Mouse (Mus musculus) kidney, embryonic 16.5 days (tissue): ENCODE measurements around the gene Nup188. TPM values are rescaled to one million over a fixed set of nuclear protein-coding genes. Genes with fewer than 3 reads are reported as not detected.

Experiments used
- ATAC-seq: fragments of 200-750 bp; cut with Nextera tagmentation; 2 replicates; pipeline ENCODE4 v1.8.0; 2017; ENCODE audit warnings: moderate TSS enrichment; ENCODE audit not compliant: low FRiP score, low TSS enrichment
- H3K27ac ChIP-seq: fragments of 300-500 bp; sonication (generic); 2 replicates; pipeline ENCODE4 v1.5.1; 2014; ENCODE audit warnings: low read length
- H3K27me3 ChIP-seq: fragments of 300-500 bp; sonication (generic); 2 replicates; pipeline ENCODE4 v1.6.1; 2014; ENCODE audit warnings: low read length, control low read depth, mixed read lengths; ENCODE audit not compliant: insufficient read depth
- H3K36me3 ChIP-seq: fragments of 300-500 bp; sonication (generic); 2 replicates; pipeline ENCODE4 v1.6.1; 2014; ENCODE audit warnings: low read length, control low read depth, mixed read lengths; ENCODE audit not compliant: insufficient read depth
- H3K4me1 ChIP-seq: fragments of 300-500 bp; sonication (generic); 2 replicates; pipeline ENCODE4 v1.6.1; 2014; ENCODE audit warnings: low read length, control low read depth, mixed read lengths; ENCODE audit not compliant: insufficient read depth
- H3K4me2 ChIP-seq: fragments of 300-500 bp; sonication (generic); replicated peaks from 2 replicates; pipeline ENCODE4 v1.6.1; 2014; ENCODE audit warnings: low read depth, low read length
- H3K4me3 ChIP-seq: fragments of 300-500 bp; sonication (generic); 2 replicates; pipeline ENCODE4 v1.5.1; 2014; ENCODE audit warnings: mild to moderate bottlenecking, low read length
- H3K9ac ChIP-seq: fragments of 300-500 bp; sonication (generic); replicated peaks from 2 replicates; pipeline ENCODE4 v1.6.1; 2014; ENCODE audit warnings: low read length
- H3K9me3 ChIP-seq: fragments of 300-500 bp; sonication (generic); 2 replicates; pipeline ENCODE4 v1.6.1; 2016; ENCODE audit warnings: low read length, control low read depth
- WGBS: fragments of 180-500 bp; shearing (Covaris S2); extraction: QIAGEN DNeasy Blood & Tissue Kit; methylation state at CpG from one replicate; pipeline ENCODE4 v1.1.7; 2014; 5-methylcytosine and 5-hydroxymethylcytosine counted together
- polyA plus RNA-seq: library from polyadenylated mRNA; unstranded; fragments of >200 nt; fragmentation: Nextera tagmentation; extraction: Ambion mirVana; gene quantifications from 2 replicates; pipeline ENCODE4 v1.2.1, GENCODE M21; 2015

Nup188 gene
- polyA plus RNA-seq, 1 experiment from 2014 or later: 37.6 TPM

DNA sequence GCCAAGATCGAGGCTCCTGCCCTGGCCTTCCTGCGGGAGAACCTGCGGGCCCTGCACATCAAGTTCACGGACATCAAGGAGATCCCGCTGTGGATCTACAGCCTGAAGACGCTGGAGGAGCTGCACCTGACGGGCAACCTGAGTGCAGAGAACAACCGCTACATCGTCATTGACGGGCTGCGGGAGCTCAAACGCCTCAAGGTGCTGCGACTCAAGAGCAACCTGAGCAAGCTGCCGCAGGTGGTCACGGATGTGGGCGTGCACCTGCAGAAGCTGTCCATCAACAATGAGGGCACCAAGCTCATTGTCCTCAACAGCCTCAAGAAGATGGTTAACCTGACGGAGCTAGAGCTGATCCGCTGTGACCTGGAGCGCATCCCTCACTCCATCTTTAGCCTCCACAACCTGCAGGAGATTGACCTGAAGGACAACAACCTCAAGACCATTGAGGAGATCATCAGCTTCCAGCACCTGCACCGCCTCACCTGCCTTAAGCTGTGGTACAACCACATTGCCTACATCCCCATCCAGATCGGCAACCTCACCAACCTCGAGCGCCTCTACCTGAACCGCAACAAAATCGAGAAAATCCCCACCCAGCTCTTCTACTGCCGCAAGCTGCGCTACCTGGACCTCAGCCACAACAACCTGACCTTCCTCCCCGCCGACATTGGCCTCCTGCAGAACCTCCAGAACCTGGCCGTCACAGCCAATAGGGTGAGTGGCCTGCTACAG lies 29.4 kb upstream of the Nup188 start:
- Histone ChIP-seq H3K36me3 (peaks cover 44% of the 10 kb centered on the region), H3K4me3 (no peak overlapping the region), H3K27ac (no peak overlapping the region), H3K9me3 (no peaks in the 10 kb centered on the region), H3K27me3 (no peaks in the 10 kb centered on the region), H3K4me2 (no peak overlapping the region), H3K4me1 (peaks cover 13% of the 10 kb centered on the region), H3K9ac (no peak overlapping the region)
- no peak for ATAC-seq
- WGBS: 96% methylated on average over 30 of the region's 30 CpGs

DNA sequence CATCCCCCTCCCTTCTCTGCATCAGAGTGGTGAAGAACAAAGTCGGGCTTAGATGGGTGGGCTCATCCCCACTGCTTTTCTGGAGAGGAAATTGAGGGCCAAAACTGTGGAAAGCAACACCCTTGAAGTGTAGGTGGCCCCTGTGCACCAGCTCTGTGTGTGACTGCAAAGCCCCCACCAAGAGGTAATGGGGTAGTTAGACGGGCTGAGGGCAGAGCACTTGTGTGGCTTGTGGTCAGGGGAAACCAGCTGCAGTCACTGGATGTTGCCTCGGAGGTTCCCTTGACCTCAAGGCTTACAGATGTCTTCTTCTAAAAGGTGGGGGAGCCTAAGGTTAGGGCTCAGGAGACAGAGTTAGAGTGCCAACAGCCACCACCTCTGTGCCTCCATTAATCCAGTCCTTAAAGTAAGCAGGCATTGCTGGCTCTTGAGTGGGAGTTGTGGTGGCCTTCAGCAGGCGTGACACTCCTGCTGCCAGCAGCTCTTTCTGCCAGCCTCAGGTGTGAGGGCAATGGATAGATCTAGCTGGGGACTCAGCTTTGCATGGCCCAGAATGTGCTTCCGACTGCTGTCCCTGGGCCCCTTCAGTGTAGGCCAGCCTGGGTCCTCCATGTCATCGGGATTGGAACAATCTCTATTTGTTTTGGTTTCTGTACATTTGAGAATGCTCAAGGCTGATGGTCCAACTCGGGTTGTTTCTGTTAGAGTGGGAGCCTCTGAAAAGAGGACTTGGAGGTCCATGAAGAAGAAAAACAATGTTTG lies 28.3 kb upstream of the Nup188 start:
- Histone ChIP-seq H3K4me2 (no peak overlapping the region), H3K27me3 (no peaks in the 10 kb centered on the region), H3K36me3 (peaks cover 51% of the 10 kb centered on the region), H3K4me1 (peaks cover 9% of the 10 kb centered on the region; the same call in 1 of the 2 replicates), H3K9me3 (no peaks in the 10 kb centered on the region), H3K27ac (no peak overlapping the region), H3K4me3 (no peak overlapping the region), H3K9ac (0 out of 2 replicates have a peak overlapping the region, but pooled peaks have one; percentile 4)
- ATAC-seq: no peak
- 81% methylated on average over 7 of the region's 7 CpGs for WGBS

DNA sequence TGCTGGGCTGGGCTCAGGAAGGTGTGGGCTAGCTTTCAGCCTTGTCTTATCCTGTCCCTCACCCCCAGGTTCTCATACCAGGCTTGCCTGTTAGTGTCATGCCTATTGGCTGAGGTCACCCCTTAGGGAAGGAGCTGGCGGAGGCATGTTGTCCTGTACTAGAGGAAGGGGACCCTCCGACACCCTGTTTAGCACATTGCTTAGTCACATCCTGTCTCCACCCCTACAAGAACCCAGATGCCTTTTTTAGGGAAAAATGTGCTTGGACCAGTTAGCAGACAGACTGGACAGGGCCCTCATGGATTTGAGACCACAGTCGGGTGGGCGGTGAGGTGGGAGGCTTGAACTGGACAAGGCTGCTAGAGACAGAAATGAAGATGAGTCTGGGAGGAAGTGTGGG lies 27.6 kb upstream of the Nup188 start:
- WGBS: 65% methylated on average over 4 of the region's 4 CpGs
- H3K27me3 ChIP-seq: no peaks in the 10 kb centered on the region
- H3K4me3 ChIP-seq: no peak overlapping the region
- H3K9me3 ChIP-seq: no peaks in the 10 kb centered on the region
- no peak overlapping the region for H3K4me2 ChIP-seq
- peak overlapping the region; percentile 13; the same call in 1 of the 2 replicates for H3K27ac ChIP-seq
- H3K36me3 ChIP-seq: peaks cover 55% of the 10 kb centered on the region
- peak; percentile 55 for ATAC-seq
- H3K9ac ChIP-seq: no peak overlapping the region
- peaks cover 9% of the 10 kb centered on the region; the same call in 1 of the 2 replicates for H3K4me1 ChIP-seq

- Histone ChIP-seq H3K9me3 (no peaks in the 10 kb centered on the region), H3K27ac (peak overlapping the region; percentile 13; the same call in 1 of the 2 replicates), H3K4me3 (no peak overlapping the region), H3K36me3 (peaks cover 60% of the 10 kb centered on the region), H3K27me3 (no peaks in the 10 kb centered on the region), H3K9ac (no peak overlapping the region), H3K4me2 (no peak overlapping the region), H3K4me1 (peaks cover 11% of the 10 kb centered on the region; the same call in 1 of the 2 replicates)
- no peak for ATAC-seq
- 89% methylated on average over 15 of the region's 15 CpGs for WGBS
These were observed 26.8 kb upstream of the Nup188 start for GRCm38 (mm10) chr2:30259131-30260064.

DNA sequence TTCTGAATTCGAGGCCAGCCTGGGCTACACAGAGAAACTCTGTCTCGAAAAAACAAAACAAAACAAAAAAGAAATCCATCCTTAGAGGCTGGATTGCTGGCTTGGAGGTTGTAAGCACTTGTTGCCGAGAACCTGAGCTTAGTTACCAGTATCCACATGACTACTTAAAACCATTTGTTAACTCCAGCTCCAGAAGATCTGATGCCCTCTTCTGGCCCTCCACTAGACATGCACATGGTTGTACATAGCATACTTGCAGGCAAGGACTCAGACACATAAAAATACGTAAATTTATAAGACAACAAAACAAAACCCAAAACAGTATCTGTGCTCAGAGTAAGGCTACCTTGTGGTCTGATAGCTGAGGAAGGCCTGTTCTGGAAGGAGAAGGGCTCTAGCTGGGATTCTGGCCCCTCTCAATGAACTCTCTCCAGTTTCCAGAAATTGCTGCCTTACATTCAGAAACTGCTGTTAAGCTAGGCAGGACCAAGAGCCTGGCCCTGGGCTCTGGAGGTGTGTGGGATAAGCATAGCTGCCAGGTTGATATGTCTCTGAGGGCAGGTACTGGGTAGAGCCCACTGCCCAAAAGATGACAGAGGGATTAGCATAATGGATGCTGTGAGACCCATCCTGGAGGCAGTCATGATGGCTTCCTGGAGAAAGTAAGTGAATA lies 25.0 kb upstream of the Nup188 start:
- peaks cover 49% of the 10 kb centered on the region for H3K36me3 ChIP-seq
- WGBS: 91% methylated on average over 4 of the region's 4 CpGs

GRCm38 (mm10) chr2:30261921-30262839 lies 24.0 kb upstream of the Nup188 start:
- H3K36me3 ChIP-seq: peaks cover 39% of the 10 kb centered on the region
- no peak for ATAC-seq
- WGBS: 90% methylated on average over 18 of the region's 18 CpGs
- no peak overlapping the region for H3K9ac ChIP-seq
- no peaks in the 10 kb centered on the region for H3K9me3 ChIP-seq
- H3K4me2 ChIP-seq: no peak overlapping the region
- peaks cover 38% of the 10 kb centered on the region for H3K4me1 ChIP-seq
- no peak overlapping the region for H3K27ac ChIP-seq
- no peak overlapping the region for H3K4me3 ChIP-seq
- no peaks in the 10 kb centered on the region for H3K27me3 ChIP-seq

More for the DNA sequence above, 25.0 kb upstream of the Nup188 start:
- H3K4me3 ChIP-seq: no peak overlapping the region
- no peak overlapping the region for H3K9ac ChIP-seq
- H3K4me2 ChIP-seq: no peak overlapping the region
- no peak overlapping the region for H3K27ac ChIP-seq
- H3K9me3 ChIP-seq: no peaks in the 10 kb centered on the region
- peaks cover 29% of the 10 kb centered on the region for H3K4me1 ChIP-seq
- H3K27me3 ChIP-seq: no peaks in the 10 kb centered on the region
- no peak for ATAC-seq

GRCm38 (mm10) chr2:30262840-30263441 lies 23.3 kb upstream of the Nup188 start:
- peaks cover 32% of the 10 kb centered on the region for H3K36me3 ChIP-seq

GRCm38 (mm10) chr2:30263811-30264210 lies 22.4 kb upstream of the Nup188 start:
- no peak overlapping the region for H3K9ac ChIP-seq
- H3K9me3 ChIP-seq: no peaks in the 10 kb centered on the region
- no peak overlapping the region for H3K27ac ChIP-seq
- no peak overlapping the region for H3K4me3 ChIP-seq
- H3K4me2 ChIP-seq: no peak overlapping the region
- WGBS: 80% methylated on average over 6 of the region's 6 CpGs
- no peak for ATAC-seq
- peaks cover 30% of the 10 kb centered on the region for H3K4me1 ChIP-seq
- H3K27me3 ChIP-seq: no peaks in the 10 kb centered on the region
- H3K36me3 ChIP-seq: peaks cover 28% of the 10 kb centered on the region

More at GRCm38 (mm10) chr2:30262840-30263441, 23.3 kb upstream of the Nup188 start:
- WGBS: 44% methylated on average over 4 of the region's 4 CpGs
- no peak overlapping the region for H3K4me3 ChIP-seq
- no peaks in the 10 kb centered on the region for H3K9me3 ChIP-seq
- H3K27ac ChIP-seq: no peak overlapping the region
- H3K4me2 ChIP-seq: no peak overlapping the region
- ATAC-seq: no peak
- H3K9ac ChIP-seq: no peak overlapping the region
- no peaks in the 10 kb centered on the region for H3K27me3 ChIP-seq
- H3K4me1 ChIP-seq: peaks cover 38% of the 10 kb centered on the region
